Mouse (Mus musculus): ENCODE data around the gene Zfp334. TPM values are rescaled to one million over a fixed set of nuclear protein-coding genes. Genes with fewer than 3 reads are reported as not detected.

Zfp334 gene
- total RNA-seq (2023): not detected

DNA sequence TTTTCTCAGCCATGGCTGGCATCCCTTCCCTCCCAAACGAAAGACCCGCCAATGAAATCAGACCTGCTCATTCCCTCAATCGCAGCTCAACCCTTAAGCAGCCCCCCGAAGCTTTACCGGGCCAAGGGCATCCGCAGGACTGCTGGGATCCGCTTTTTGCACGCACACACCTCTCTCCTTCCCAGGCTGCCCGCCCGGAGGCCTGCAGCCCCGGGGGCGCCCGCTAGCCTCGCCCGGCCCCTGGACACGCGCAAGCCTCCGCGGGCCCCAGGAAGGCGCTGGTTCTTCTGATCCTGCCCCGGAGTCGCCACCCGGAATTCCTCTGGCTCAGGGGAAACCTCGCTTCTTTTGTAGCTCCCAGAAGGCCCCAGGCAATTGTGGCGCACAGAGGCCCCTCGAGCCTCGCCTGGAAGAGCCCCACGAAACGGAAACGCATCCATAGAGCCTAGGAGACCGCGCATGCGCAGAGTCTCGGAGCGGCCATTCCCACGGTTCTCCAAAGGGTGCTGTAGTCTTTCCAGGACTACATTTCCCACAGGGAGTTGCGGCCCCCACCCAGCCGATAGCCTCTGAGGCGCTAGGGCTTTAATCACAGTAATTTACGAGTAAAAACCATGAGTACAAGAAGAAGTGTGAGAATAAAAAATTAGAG is at the start of gene Zfp334:
Gene Zfp334 (minus strand): TSS at position 416 of the 652 bp plus-strand sequence.

GRCm38 (mm10) chr2:165368496-165368895 is 19.6 kb downstream of the Zfp334 start, which contains the start of gene Zfp663:
TSS of gene Zfp663 (minus strand) at chr2:165368729.

DNA sequence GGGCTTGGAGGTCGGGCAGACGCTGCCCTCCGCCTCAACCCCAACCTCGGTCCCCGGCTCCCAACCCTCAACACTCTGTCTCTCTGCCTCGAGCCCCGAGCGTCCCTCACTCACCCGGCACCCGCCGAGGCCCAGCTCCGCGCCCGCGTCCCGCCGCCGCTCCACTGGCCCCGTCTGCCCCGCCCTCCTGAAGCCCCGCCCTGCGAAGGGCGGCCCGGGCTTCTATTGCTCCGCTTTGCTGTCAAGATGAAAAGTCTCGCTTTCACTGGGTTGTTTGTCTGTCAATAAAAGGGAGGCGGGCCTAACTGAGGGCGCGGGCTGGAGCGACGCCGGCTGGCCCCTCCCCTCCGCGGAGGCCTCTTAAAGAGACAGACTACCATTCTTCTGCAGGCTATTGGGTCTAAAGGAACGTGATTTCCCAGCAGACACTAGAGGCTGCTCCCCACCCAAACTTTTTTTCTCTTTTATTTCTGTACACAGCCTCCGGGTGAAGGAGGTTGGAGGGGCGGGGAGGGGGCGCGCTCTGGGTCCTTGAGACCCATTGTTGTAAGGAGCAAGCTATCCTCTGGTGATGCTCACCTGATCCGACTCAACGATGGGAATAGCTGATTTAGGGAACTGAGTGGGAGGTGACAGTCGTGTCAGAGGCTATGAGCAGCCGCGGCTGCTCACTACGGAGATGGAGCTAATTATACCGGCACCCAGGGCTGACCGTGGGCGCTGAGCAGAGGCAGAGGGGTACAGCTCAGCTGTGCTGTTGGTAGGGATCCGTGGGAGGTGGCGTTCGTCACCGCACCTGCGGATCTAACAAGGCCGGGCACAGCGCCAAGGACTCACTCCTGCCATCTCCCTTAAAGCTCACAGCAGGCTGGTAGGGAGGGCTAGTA is 61.5 kb downstream of the Zfp334 start, which contains the start of gene Elmo2:
Gene Elmo2 (minus strand): TSS at position 176 of the 887 bp plus-strand sequence.

Other genes with a start within 250 kb of the Zfp334 start
- gene Cdh22, start 153.4 kb downstream of the Zfp334 start, total RNA-seq (2023): under 1 TPM in 1 of 2 experiments, not detected in 1; 0.20 TPM
- 10 to 100 TPM; 30.6 to 36.9 TPM for gene Slc35c2, start 100.4 kb downstream of the Zfp334 start, total RNA-seq (2023)
- 10 to 100 TPM; 46.5 to 48.1 TPM for gene Elmo2, start 61.8 kb downstream of the Zfp334 start, total RNA-seq (2023)
- not detected for gene Zfp663, start 19.5 kb downstream of the Zfp334 start, total RNA-seq (2023)
- gene Ocstamp, start 12.1 kb upstream of the Zfp334 start, total RNA-seq (2023): not detected
- not detected for gene Slc13a3, start 85.0 kb upstream of the Zfp334 start, total RNA-seq (2023)
- 10 to 100 TPM; 20.5 to 22.0 TPM for gene Trp53rka, start 105.1 kb upstream of the Zfp334 start, total RNA-seq (2023)
- gene Slc2a10, start 115.5 kb upstream of the Zfp334 start, total RNA-seq (2023): not detected
- gene Eya2, start 206.8 kb upstream of the Zfp334 start, total RNA-seq (2023): 10 to 100 TPM; 29.2 to 33.0 TPM

Data from T-cell, adult 66 days (primary cell).